Mouse (Mus musculus) gastrocnemius, postnatal 14 days (tissue): ENCODE measurements around the gene Ccdc63. TPM values are rescaled to one million over a fixed set of nuclear protein-coding genes. Genes with fewer than 3 reads are reported as not detected.

Experiments used
- DNase-seq: peaks from one replicate; pipeline ENCODE4 v3.0.0; 2021; ENCODE audit warnings: mixed read lengths
- intact Hi-C: fragments of 180-260 bp; cut with DNase I; formaldehyde crosslinking; loops from one replicate; pipeline ENCODE4 v1.15.1; 2025; ENCODE audit warnings: low total_unique reads
- total RNA-seq, 2 experiments: library from RNA; stranded (reverse); gene quantifications; 2 replicates each; pipeline ENCODE4 v1.2.3; 2021

Gene Ccdc63
- total RNA-seq, 2 experiments from 2014 or later = not detected

DNA sequence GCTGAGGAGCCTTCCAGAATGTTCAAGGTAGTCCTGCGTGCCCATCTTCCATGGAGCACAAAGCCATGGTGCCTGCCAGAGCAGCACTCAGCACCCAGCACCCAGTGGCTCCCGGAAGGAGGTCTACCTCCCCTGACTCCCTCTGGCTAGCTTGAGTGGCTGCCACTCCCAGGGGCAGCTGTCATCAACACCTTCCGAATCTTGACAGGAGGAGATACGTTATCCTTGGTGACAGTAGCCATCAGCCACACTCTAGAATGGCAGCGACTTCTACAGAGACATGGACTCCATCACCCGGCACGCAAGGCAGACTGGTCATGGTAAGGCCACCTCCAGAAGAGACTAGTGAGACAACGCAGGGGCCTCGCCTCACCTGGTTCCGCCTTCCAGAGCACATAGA, 46.2 kb downstream of the Ccdc63 start:
- intact Hi-C loops = loop anchor here (5.0 kb wide), 1 partner anchor 47 kb away; no protein-coding TSS in a partner anchor
- no peak for DNase-seq

DNA sequence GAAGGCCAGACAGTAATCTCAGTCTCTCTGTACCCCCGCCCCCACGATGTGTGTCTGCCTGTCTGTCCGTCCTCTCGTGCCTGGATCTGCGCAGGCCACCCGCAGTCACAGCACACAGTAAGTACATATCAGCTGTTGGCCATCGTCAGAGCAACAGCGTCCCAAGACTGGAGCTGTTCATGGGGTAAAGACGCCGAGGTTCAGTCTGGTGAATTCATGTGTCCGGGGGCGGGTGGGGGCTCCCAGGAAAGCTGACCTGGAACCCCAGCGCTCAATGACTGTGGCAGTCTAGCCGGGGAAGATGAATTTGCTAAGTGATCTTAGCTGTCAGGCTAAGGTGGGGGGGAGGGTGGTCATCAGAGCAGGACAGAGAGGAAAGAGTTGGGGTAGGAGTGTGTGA, 46.9 kb downstream of the Ccdc63 start:
- no peak for DNase-seq
- intact Hi-C loops = loop anchor here (5.0 kb wide), 1 partner anchor 46 kb away; no protein-coding TSS in a partner anchor

DNA sequence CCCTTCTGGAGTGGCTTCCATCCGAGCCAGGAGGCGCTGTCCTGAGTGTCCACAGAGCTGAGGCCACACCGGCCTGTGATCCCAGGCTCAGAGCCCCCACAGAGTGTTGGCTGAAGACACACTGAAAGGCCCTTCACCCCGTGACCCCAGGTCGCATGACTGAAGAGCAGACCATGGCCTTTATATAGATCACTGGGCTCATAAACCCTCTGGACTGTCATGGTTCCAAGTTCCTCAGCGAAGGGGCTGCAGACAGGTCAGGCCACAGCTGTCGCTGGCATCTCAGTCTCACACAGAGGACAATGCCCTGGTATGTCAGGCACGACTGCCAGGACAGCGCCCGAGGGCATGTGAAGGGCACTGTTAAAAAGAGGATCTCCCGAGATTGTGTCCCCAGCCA, 47.8 kb downstream of the Ccdc63 start:
- intact Hi-C loops = loop anchor here (5.0 kb wide), 1 partner anchor 45 kb away; no protein-coding TSS in a partner anchor
- no peak for DNase-seq

DNA sequence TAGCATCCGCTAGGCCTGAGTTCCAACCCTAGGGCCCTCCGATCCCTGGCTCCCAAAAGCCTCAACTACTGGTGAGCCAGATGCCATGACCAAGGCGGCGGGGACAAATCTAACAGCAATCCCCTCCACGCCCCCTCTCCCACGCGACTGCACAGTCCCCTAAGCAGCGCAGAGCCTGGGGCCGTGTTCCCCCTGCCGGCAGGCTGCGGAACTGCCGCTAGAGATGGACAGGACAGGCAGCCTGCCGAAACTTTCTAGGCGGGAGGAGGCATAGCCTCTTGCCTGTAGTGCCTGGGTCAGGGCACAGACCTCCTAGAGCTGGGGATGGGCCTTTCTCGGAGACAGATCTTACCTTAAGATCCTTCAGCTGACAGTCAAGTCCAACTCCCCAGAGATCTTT, 49.6 kb downstream of the Ccdc63 start:
- DNase-seq = peak; percentile 49
- intact Hi-C loops = loop anchor here (5.0 kb wide), 1 partner anchor 44 kb away; no protein-coding TSS in a partner anchor

DNA sequence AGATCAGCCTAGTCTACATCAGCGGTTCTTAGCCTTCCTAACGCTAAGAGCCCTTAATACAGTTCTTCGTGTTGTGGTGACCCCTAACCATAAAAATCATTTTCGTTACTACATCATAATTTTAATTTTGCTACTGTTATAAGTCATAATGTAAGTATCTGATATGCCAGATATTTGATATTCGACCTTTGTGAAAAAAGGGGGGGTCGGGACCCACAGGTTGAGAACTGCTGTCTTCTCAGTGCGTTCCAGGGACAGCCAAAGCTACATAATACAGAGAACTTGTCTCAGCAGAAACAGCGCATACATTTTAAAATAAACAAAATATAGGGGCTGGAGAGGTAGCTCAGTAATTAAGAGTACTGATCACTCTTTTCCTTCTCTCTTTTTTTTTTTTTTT, 51.0 kb downstream of the Ccdc63 start:
- no peak for DNase-seq
- intact Hi-C loops = loop anchor here (5.0 kb wide), 3 partner anchors 42 to 217 kb away; no protein-coding TSS in a partner anchor

DNA sequence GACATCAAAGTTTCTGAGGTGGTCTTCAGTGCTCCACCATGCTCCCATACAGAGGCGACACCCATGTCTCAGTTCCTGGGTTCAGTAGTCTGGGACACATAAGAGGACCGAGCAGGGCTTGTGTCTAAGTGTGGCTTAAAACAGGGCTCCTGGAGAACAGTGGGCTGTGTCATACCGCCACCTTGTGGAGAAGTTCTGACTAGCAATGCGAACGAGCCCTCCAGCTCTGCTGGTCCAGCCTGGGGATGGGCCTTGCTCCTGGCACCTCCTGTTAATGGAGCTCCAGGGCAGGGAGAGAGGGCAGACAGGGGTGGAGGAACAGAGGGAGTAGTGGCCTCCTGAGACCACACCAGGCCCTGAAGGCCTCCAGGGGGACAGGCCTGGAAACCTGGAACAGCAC, 51.7 kb downstream of the Ccdc63 start:
- peak; percentile 81 for DNase-seq
- intact Hi-C loops = loop anchor here (5.0 kb wide), 2 partner anchors 142 to 217 kb away; no protein-coding TSS in a partner anchor

DNA sequence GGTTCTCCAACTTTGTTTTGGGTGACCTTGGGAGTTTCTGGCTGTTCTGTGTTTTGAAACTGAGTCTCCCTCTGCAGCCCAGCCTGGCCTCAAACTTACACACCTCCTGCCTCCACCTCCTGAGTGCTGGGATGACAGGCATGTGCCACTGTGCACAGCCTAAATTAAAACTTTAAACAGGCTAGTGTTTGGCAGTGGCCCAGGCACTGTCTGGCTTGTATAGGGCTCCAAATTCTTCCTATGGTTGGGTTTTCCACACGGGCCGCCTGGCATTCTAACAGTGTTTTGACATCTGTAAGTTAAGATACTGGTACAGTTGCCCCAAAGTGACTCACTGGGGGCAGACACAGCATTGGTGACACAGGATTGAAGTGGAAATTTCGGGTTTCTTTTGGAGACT, 54.5 kb downstream of the Ccdc63 start:
- intact Hi-C loops = loop anchor here (5.0 kb wide), 2 partner anchors 139 to 214 kb away; no protein-coding TSS in a partner anchor
- DNase-seq = no peak

DNA sequence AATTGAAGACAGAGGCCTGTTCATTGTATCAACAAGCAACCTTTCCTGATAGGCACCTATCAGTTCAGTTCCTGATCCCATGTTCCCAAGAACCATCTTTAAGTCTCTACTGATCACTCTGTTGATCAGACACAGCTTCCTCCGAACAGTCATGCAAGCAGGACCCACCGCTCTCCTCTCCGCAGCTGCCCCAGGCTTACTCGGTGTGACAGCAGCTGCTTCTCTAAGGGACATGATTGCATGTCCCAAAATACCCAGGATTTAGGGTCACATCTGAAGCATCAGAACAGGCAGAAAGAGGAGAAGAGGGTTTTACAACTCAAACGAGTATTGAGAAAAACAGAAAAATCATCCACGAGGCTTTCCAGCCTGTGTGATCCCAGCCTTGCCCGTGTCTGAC, 55.3 kb downstream of the Ccdc63 start:
- DNase-seq = no peak
- intact Hi-C loops = loop anchor here (5.0 kb wide), 2 partner anchors 138 to 213 kb away; no protein-coding TSS in a partner anchor

DNA sequence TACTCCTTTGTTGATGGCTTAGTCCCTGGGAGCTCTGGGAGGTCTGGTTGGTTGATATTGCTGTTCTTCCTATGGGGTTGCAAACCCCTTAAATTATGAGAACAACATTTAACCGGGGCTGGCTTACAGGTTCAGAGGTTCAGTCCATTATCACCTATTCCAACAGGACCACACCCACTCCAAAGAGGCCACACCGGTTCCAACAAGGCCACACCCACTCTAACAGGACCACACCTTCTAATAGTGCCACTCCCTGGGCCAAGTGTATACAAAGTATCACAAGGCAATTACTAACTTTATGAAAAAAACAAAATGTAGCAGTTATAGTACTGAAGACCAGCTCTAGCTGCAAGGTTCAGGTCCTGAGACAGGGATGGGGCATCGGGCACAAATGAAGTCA, 56.2 kb downstream of the Ccdc63 start:
- intact Hi-C loops = no loop called here

DNA sequence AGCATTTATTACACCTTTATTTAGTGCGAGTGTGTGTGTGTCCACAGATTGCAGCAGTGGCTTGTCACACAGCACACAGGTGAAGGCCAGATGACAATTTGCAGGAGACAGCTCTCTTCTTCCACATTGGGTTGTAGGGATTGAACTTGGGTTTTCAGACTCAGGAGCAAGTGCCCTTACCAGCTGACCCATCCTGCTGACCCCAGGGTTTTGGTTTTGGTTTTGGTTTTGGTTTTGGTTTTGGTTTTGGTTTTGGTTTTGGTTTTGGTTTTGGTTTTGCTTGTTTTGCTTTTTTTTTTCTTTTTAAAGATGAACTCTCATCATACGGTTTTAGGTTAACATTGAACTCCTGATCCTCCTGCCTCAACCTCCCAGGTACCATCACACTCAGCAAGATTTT, 57.3 kb downstream of the Ccdc63 start:
- intact Hi-C loops = no loop called here
- DNase-seq = no peak

More for the DNA sequence above, 56.2 kb downstream of the Ccdc63 start:
- no peak for DNase-seq

DNA sequence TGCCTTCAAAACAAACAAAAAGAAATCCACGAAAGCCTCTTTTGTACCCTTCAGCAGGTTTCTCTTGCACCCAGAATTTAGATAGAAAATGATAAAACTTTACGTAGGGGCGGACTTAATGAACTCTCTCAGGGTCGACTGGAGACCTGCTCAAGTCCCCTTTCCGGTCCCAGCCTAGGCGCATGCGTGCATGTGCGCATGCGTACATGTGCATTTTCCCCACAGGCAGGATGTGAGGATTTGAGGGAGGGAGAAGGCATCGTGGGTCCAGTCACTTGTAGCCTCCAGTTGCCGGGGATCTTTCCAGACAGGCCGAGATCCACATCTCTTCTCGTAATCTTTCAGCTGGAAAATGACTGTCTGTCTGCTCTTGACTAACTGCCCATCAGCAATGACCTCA, 59.2 kb downstream of the Ccdc63 start:
- DNase-seq = no peak
- intact Hi-C loops = no loop called here

DNA sequence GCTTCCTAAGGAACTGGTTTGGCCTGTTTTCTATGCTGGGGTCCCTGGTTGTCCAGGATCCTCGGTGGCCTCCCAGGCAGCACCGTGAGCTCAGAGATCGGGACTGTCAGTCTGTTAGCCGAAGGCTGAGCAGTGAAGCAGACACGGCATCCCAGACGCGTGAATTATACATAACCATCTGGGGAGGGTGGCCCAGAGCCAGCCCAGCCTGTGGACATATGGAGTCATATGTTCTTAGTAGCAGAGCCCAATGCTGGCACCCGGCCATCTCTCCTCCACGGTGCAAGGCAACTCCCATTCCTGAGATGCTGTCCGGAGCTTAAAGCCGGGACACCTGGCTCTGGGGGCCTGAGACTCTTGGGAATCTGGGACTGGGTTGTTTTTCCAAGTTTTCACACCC, 59.7 kb downstream of the Ccdc63 start:
- no peak for DNase-seq
- intact Hi-C loops = no loop called here

DNA sequence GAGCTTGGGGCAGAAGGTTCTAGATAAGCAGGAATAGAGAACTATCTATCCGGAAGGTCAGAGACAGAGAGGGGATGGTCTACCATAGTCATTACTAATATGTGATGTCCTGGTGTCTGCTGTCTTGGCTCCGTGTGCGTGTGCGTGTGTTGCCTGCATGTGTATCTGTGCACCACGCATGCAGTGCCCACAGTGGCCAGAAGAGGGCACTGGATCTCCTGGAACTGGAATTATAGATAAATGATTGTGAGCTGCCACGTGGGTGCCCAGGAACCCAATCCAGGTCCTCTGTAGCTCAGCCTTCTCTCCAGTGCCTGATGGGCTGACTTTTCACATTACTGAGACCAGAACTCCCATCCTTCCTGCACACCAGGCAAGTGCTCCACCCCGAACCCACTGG, 60.8 kb downstream of the Ccdc63 start:
- intact Hi-C loops = no loop called here
- DNase-seq = no peak

DNA sequence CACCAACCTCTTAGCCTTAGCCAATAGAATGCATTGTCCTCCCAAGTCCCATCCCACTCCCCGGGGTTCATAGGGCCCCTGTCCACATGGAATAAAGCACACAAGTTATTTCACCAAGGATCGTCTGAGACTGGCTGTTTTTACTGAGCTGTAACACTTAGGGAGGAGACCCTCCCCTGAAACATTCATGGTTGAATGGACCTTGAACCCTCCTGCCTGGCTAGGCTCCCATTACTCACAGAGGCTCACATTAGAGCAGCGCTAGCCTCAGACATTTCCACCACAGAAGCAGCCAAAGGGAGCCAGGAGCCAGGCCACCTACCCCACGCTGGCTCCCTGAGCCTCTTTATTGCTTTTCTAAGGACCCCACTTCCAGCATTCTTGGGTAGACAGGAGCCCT, 63.4 kb downstream of the Ccdc63 start:
- DNase-seq = no peak
- intact Hi-C loops = no loop called here

DNA sequence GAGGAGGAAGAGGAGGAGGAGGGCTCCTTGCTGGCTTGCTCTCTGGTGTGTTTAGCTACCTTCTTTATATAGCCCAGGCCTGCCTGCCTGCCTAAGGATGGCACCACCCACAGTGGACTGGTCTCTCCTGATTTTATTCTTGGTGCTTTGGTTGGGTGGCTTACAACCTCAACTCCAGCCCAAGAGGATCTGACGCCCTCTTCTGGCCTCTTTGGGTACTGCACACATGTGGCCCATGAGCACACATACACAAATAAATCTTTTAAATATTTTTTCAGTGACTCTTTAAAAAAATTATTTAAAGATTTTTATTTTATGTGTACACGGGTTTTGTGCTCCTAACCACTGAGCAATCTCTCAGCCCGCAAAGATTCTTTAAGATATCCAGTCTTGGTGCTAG, 64.9 kb downstream of the Ccdc63 start:
- intact Hi-C loops = no loop called here

DNA sequence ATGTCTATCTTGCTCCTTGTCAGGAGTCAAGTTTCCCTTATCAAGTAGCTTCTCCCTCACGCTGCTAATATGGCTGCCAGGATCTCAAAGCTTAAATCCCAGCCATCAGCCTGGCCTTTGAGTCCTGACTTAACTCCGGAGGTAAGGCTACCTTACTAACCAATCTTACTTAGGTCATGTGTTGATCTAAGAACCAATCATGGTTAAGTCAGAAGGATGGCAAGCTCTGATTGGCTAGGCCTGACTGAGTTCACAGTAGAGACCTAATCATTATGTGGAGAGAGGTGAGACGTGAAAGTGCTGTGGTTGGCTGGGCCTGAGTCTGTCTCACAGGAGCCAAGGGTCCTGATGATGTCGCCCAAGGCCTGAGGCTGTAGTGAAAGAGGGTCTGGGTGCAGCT, 68.6 kb downstream of the Ccdc63 start:
- DNase-seq = no peak
- intact Hi-C loops = no loop called here

More for the DNA sequence above, 64.9 kb downstream of the Ccdc63 start:
- DNase-seq = no peak

DNA sequence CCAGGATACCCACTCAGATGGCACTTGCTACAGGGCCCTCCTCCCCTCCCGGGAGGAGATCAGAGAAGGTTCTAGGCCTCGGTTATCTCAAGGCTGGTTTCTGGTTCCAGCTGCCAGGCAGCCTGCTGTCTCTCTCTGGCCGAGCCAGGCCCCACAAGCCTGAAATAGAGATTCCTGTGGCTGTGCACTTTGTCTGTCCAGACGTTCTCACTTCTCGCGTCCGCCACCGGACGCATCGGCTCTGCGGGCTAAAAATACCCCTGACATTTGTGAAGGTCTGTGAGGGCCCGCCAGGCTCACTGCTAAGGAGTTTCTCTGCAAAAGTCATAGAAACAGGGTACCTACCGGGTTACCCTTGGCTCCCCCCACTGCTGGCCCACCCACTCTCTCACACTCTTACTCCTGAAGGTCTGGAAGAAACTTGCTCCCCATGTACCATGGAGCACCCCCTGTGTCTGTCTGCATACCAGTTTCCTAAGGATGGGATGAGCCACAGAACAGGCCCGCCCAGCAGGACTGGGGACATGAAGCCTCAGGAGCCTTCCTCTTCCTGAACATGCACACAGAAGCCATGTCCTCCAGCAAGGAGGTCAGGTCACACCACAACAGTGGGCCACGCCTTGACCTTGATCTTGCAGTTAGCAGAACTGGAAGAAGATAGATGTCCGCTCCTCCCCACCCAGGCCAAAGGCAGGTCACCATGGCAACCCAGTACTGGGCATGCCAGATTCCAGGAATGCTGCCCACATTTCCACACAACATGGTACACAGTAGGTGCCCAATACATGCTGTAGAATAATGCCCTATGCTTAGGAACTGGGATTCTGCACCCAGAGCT, 69.4 kb downstream of the Ccdc63 start:
- intact Hi-C loops = no loop called here

DNA sequence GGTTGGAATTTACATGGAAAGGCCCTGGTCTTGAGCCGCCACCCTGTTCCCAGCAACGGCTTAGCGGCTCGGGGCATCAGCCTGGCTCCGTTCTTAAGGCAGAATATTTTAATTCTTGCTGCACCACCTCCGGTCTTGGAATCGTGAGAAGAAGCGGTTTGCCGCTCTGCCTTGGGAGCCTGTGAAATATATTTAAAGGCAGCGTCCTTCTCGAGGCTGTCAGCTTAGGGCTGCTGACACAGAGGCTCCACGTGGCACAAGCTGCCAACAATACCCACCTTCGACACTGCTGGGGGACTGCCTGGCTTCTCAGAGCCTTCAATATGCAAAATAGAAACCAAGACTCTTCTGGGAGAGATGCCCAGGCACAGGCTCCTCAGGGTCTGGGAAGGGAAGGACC, 72.1 kb downstream of the Ccdc63 start:
- DNase-seq = no peak
- intact Hi-C loops = no loop called here

More for the DNA sequence above, 69.4 kb downstream of the Ccdc63 start:
- DNase-seq = peak; percentile 58

DNA sequence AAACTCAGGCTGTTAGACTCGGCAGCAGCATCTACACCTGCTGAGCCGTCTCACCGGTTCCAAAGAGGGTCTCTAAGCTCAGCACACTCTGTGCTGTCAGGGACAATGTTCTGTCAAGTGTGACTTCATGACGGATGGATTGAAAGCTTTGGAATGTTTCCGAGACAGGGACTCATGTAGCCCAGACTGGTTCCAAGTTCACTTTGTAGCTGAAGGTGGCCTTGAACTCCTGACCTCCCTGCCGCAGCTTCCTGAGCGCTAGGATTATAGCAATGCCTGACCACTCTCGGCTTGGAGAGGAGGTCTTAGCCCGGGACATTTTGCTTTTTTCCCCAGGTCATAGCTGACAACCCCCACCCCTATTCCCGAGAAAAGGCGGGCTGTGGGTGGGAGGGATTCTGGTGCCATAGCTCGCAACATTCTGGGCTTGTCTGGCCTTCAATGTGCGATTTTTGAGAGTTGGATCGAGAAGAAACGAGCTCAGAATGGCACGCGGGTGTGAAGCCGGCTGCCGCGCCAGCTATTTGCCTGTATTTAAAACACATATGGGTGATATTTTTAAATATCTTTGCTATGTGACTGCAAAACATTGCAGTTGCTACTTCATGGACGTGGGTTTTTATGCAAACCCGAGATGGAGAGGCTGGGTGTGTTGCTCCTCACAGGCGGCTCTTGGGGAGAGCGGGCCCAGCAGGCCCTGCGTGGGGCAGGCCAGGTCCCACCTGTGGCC, 77.3 kb downstream of the Ccdc63 start:
- intact Hi-C loops = no loop called here
- no peak for DNase-seq

DNA sequence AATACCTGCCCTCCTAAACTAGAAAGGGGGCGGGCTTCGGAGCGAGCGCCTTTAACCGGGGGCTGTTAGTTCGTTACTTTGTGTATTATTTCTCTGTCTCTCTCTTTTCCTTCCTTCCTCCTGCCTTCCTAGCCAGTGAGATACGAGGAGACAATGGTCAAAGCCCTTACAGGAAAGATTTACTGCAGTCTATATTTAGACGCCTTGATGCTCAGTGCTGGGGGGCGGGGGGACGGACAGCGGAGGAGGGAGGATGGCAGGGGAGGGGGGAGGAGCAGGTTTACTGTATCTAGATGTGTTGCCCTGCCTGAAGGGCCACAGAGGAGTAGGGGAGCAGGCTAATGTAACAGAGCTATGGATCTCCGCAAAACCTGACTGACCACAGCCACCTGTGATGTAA, 78.1 kb downstream of the Ccdc63 start:
- intact Hi-C loops = no loop called here
- DNase-seq = no peak
